Mouse (Mus musculus) kidney, adult 2 months (tissue): Measurements from ENCODE around the gene Pla2g2e.

ENCODE experiments used
- CTCF ChIP-seq: fragments of 200-500 bp; conservative IDR thresholded peaks from 2 replicates; pipeline ENCODE4 v1.5.1; 2011; ENCODE audit warnings: low read depth, mild to moderate bottlenecking, control low read depth, low read length, moderate library complexity, mixed read lengths; ENCODE audit not compliant: insufficient read depth, insufficient read length
- POLR2A ChIP-seq: fragments of 200-500 bp; IDR thresholded peaks from one replicate; pipeline ENCODE4 v1.6.1; 2011; ENCODE audit warnings: low read depth, low read length, control low read depth

GRCm38 (mm10) chr4:138840726-138841125, 37.0 kb upstream of the Pla2g2e start:
- no peak for TF ChIP-seq POLR2A
- no peak for TF ChIP-seq CTCF
